Mouse (Mus musculus) CH12.LX (cell line): ENCODE measurements at regions not wholly inside any gene's neighbourhood (a gene's known extent, or its start where the extent isn't known, plus 50 kb on each side); places are given as distances from the start of the nearest gene placed in this dataset.

Source experiments
- CTCF ChIP-seq, 2 experiments: IDR thresholded peaks in 1 of 2; conservative IDR thresholded peaks in 1 of 2; 2 replicates each; pipeline ENCODE4 v1.5.1; 2011 to 2012; ENCODE audit warnings: low read depth in 2 of 2, low read length in 2 of 2, improper control_type of control experiment in 1 of 2, inconsistent platforms in 1 of 2, mild to moderate bottlenecking in 1 of 2, moderate library complexity in 1 of 2
- EP300 ChIP-seq: IDR thresholded peaks from 2 replicates; pipeline ENCODE4 v1.6.1; 2011; ENCODE audit warnings: low read length, improper control_type of control experiment
- HCFC1 ChIP-seq: IDR thresholded peaks from 2 replicates; pipeline ENCODE4 v1.6.1; 2012; ENCODE audit warnings: low read depth, mild to moderate bottlenecking, inconsistent platforms, low read length, improper control_type of control experiment
- MAX ChIP-seq: IDR thresholded peaks from 2 replicates; pipeline ENCODE4 v1.6.1; 2011; ENCODE audit warnings: low read length, improper control_type of control experiment
- MEF2A ChIP-seq: IDR thresholded peaks from 2 replicates; pipeline ENCODE4 v1.6.1; 2014; ENCODE audit warnings: low read depth, mild to moderate bottlenecking, inconsistent platforms, low read length, improper control_type of control experiment, borderline replicate concordance
- POLR2A ChIP-seq: IDR thresholded peaks from 2 replicates; pipeline ENCODE4 v1.6.1; 2011; ENCODE audit warnings: low read depth, mild to moderate bottlenecking, improper control_type of control experiment, low read length
- SMC3 ChIP-seq: IDR thresholded peaks from 2 replicates; pipeline ENCODE4 v1.6.1; 2011; ENCODE audit warnings: low read depth, low read length, improper control_type of control experiment
- USF1 ChIP-seq: IDR thresholded peaks from 2 replicates; pipeline ENCODE4 v1.6.1; 2014; ENCODE audit warnings: low read depth, mild to moderate bottlenecking, inconsistent platforms, low read length, improper control_type of control experiment
- USF2 ChIP-seq: conservative IDR thresholded peaks from 2 replicates; pipeline ENCODE4 v1.6.1; 2011; ENCODE audit warnings: low read depth, low read length, improper control_type of control experiment
- ZC3H11A ChIP-seq: IDR thresholded peaks from 2 replicates; pipeline ENCODE4 v1.6.1; 2012; ENCODE audit warnings: low read depth, mild to moderate bottlenecking, inconsistent platforms, low read length, improper control_type of control experiment

GRCm38 (mm10) chr6:6800377-6800776 is 62.8 kb upstream of the Dlx6 start:
- TF ChIP-seq EP300 (no peak), HCFC1 (no peak), MAX (no peak), ZC3H11A (no peak), USF1 (no peak), CTCF (conservative IDR thresholded peaks at IDR 0.05 in 1 of 2, IDR thresholded peaks at IDR 0.05 in 1 of 2; ENCODE audit: low read depth in 2 of 2, low read length in 2 of 2) (no peak), USF2 (no peak), POLR2A (no peak), MEF2A (no peak), SMC3 (no peak)
